Mouse (Mus musculus) hindbrain, embryonic 11.5 days (tissue): ENCODE measurements at regions not wholly inside any gene's neighbourhood (a gene's known extent, or its start where the extent isn't known, plus 50 kb on each side); places are given as distances from the start of the nearest gene placed in this dataset.
"Not testable (repeated sequence)": the region's sequence is repeated elsewhere in the genome, so short reads cannot be mapped to it uniquely, and the experiment has no call there.

Source experiments
- ATAC-seq: fragments of 200-750 bp; cut with Nextera tagmentation; 2 replicates; pipeline ENCODE4 v1.8.0; 2017; ENCODE audit warnings: mild to moderate bottlenecking, moderate TSS enrichment, moderate library complexity; ENCODE audit not compliant: low FRiP score
- DNase-seq: peaks from one replicate; pipeline ENCODE4 v3.0.0-alpha.2; 2015; ENCODE audit warnings: low spot score
- H3K27ac ChIP-seq: fragments of 300-500 bp; sonication (generic); 2 replicates; pipeline ENCODE4 v1.5.1; 2014; ENCODE audit warnings: mild to moderate bottlenecking, low read depth, low read length
- H3K27me3 ChIP-seq: fragments of 300-500 bp; sonication (generic); 2 replicates; pipeline ENCODE4 v1.6.1; 2014; ENCODE audit warnings: mild to moderate bottlenecking, low read length, moderate library complexity, mixed read lengths; ENCODE audit not compliant: control insufficient read depth, insufficient read depth
- H3K36me3 ChIP-seq: fragments of 300-500 bp; sonication (generic); 2 replicates; pipeline ENCODE4 v1.6.1; 2014; ENCODE audit warnings: mild to moderate bottlenecking, low read length, moderate library complexity, mixed read lengths; ENCODE audit not compliant: control insufficient read depth, insufficient read depth
- H3K4me1 ChIP-seq: fragments of 300-500 bp; sonication (generic); replicated peaks from 2 replicates; pipeline ENCODE4 v1.6.1; 2014; ENCODE audit warnings: low read length, mixed read lengths; ENCODE audit not compliant: control insufficient read depth, insufficient read depth
- H3K4me2 ChIP-seq: fragments of 300-500 bp; sonication (generic); replicated peaks from 2 replicates; pipeline ENCODE4 v1.6.1; 2014; ENCODE audit warnings: mild to moderate bottlenecking, low read depth, low read length
- H3K4me3 ChIP-seq: fragments of 300-500 bp; sonication (generic); 2 replicates; pipeline ENCODE4 v1.5.1; 2014; ENCODE audit warnings: low read depth, low read length
- H3K9ac ChIP-seq: fragments of 300-500 bp; sonication (generic); 2 replicates; pipeline ENCODE4 v1.6.1; 2014; ENCODE audit warnings: low read depth, low read length
- H3K9me3 ChIP-seq: fragments of 300-500 bp; sonication (generic); 2 replicates; pipeline ENCODE4 v1.6.1; 2016; ENCODE audit warnings: low read length; ENCODE audit not compliant: control insufficient read depth
- WGBS: fragments of 180-500 bp; shearing (Covaris S2); extraction: QIAGEN DNeasy Blood & Tissue Kit; methylation state at CpG from one replicate; pipeline ENCODE4 v1.1.7; 2014; 5-methylcytosine and 5-hydroxymethylcytosine counted together

- H3K27ac ChIP-seq = no peak overlapping the region
- ATAC-seq (no peak), DNase-seq (no peak)
- no peak overlapping the region for H3K9ac ChIP-seq
- H3K4me1 ChIP-seq = no peaks in the 10 kb centered on the region
- no peak overlapping the region for H3K4me3 ChIP-seq
- no peak overlapping the region for H3K4me2 ChIP-seq
- no peaks in the 10 kb centered on the region for H3K27me3 ChIP-seq
- H3K9me3 ChIP-seq = no peaks in the 10 kb centered on the region
- H3K36me3 ChIP-seq = no peaks in the 10 kb centered on the region
- WGBS = 95% methylated on average over 1 of the region's 1 CpGs
Measured at GRCm38 (mm10) chr19:27627626-27628025, 198.0 kb upstream of the Pum3 start.

GRCm38 (mm10) chr19:27617522-27617921 is 187.9 kb upstream of the Pum3 start:
- H3K9ac ChIP-seq = no peak overlapping the region
- H3K27me3 ChIP-seq = no peaks in the 10 kb centered on the region
- 79% methylated on average over 5 of the region's 5 CpGs for WGBS
- no peaks in the 10 kb centered on the region for H3K36me3 ChIP-seq
- H3K9me3 ChIP-seq = no peaks in the 10 kb centered on the region
- H3K4me3 ChIP-seq = no peak overlapping the region
- ATAC-seq (no peak), DNase-seq (no peak)
- no peak overlapping the region for H3K4me2 ChIP-seq
- no peaks in the 10 kb centered on the region for H3K4me1 ChIP-seq
- H3K27ac ChIP-seq = no peak overlapping the region

GRCm38 (mm10) chr19:27606933-27607332 is 177.3 kb upstream of the Pum3 start:
- Histone ChIP-seq H3K9ac (no peak overlapping the region), H3K36me3 (no peaks in the 10 kb centered on the region), H3K9me3 (no peaks in the 10 kb centered on the region), H3K27ac (no peak overlapping the region), H3K4me1 (no peaks in the 10 kb centered on the region), H3K27me3 (no peaks in the 10 kb centered on the region), H3K4me2 (no peak overlapping the region), H3K4me3 (no peak overlapping the region)
- WGBS = 90% methylated on average over 2 of the region's 2 CpGs
- ATAC-seq = no peak
- DNase-seq = no peak

GRCm38 (mm10) chr19:27603296-27603695 is 173.7 kb upstream of the Pum3 start:
- Histone ChIP-seq H3K27me3 (no peaks in the 10 kb centered on the region), H3K9me3 (no peaks in the 10 kb centered on the region), H3K4me3 (no peak overlapping the region), H3K9ac (no peak overlapping the region), H3K36me3 (no peaks in the 10 kb centered on the region), H3K27ac (no peak overlapping the region), H3K4me1 (no peaks in the 10 kb centered on the region), H3K4me2 (no peak overlapping the region)
- 23% methylated on average over 8 of the region's 8 CpGs for WGBS
- no peak for DNase-seq
- no peak for ATAC-seq

- no peaks in the 10 kb centered on the region for H3K27me3 ChIP-seq
- no peak for DNase-seq
- H3K4me2 ChIP-seq = no peak overlapping the region
- no peak overlapping the region for H3K9ac ChIP-seq
- no peak for ATAC-seq
- H3K4me3 ChIP-seq = no peak overlapping the region
- H3K27ac ChIP-seq = no peak overlapping the region
- H3K9me3 ChIP-seq = no peaks in the 10 kb centered on the region
- no peaks in the 10 kb centered on the region for H3K4me1 ChIP-seq
- H3K36me3 ChIP-seq = no peaks in the 10 kb centered on the region
- WGBS = 67% methylated on average over 3 of the region's 3 CpGs
Measured at GRCm38 (mm10) chr19:27601551-27601950, 171.9 kb upstream of the Pum3 start.

GRCm38 (mm10) chr19:27600386-27600785 is 170.8 kb upstream of the Pum3 start:
- not testable (repeated sequence) for H3K4me2 ChIP-seq, H3K27me3 ChIP-seq, H3K9me3 ChIP-seq, ATAC-seq, H3K4me3 ChIP-seq, DNase-seq, H3K36me3 ChIP-seq, H3K9ac ChIP-seq, H3K27ac ChIP-seq, H3K4me1 ChIP-seq
- 92% methylated on average over 9 of the region's 9 CpGs for WGBS

- Histone ChIP-seq H3K9me3 (no peaks in the 10 kb centered on the region), H3K36me3 (no peaks in the 10 kb centered on the region)
Measured at GRCm38 (mm10) chr19:27599639-27600308, 170.1 kb upstream of the Pum3 start.

GRCm38 (mm10) chr19:27598350-27598749 is 168.7 kb upstream of the Pum3 start:
- no peaks in the 10 kb centered on the region for H3K27me3 ChIP-seq
- WGBS = 82% methylated on average over 5 of the region's 5 CpGs
- DNase-seq = no peak
- H3K4me1 ChIP-seq = no peaks in the 10 kb centered on the region
- no peak overlapping the region for H3K4me2 ChIP-seq
- no peaks in the 10 kb centered on the region for H3K36me3 ChIP-seq
- no peak for ATAC-seq
- no peak overlapping the region for H3K27ac ChIP-seq
- H3K9ac ChIP-seq = no peak overlapping the region
- no peak overlapping the region for H3K4me3 ChIP-seq
- H3K9me3 ChIP-seq = no peaks in the 10 kb centered on the region

More at GRCm38 (mm10) chr19:27599639-27600308, 170.1 kb upstream of the Pum3 start:
- Histone ChIP-seq H3K4me1 (no peaks in the 10 kb centered on the region), H3K4me2 (no peak overlapping the region), H3K4me3 (no peak overlapping the region), H3K9ac (no peak overlapping the region), H3K27ac (no peak overlapping the region), H3K27me3 (no peaks in the 10 kb centered on the region)
- WGBS = 44% methylated on average over 10 of the region's 10 CpGs
- ATAC-seq (no peak), DNase-seq (peak; percentile 5)

- no peak overlapping the region for H3K4me3 ChIP-seq
- H3K27me3 ChIP-seq = no peaks in the 10 kb centered on the region
- no peak overlapping the region for H3K4me2 ChIP-seq
- no peak for DNase-seq
- no peak for ATAC-seq
- 89% methylated on average over 6 of the region's 6 CpGs for WGBS
- no peak overlapping the region for H3K9ac ChIP-seq
- no peaks in the 10 kb centered on the region for H3K9me3 ChIP-seq
- no peak overlapping the region for H3K27ac ChIP-seq
- no peaks in the 10 kb centered on the region for H3K4me1 ChIP-seq
- H3K36me3 ChIP-seq = no peaks in the 10 kb centered on the region
Measured at GRCm38 (mm10) chr19:27585566-27585965, 155.9 kb upstream of the Pum3 start.
